Mouse (Mus musculus): Measurements from ENCODE around the gene Men1. TPM values are rescaled to one million over a fixed set of nuclear protein-coding genes. Genes with fewer than 3 reads are reported as not detected.

The Men1 gene
- polyA plus RNA-seq, 1 experiment from 2014 or later = 66.1 TPM

DNA sequence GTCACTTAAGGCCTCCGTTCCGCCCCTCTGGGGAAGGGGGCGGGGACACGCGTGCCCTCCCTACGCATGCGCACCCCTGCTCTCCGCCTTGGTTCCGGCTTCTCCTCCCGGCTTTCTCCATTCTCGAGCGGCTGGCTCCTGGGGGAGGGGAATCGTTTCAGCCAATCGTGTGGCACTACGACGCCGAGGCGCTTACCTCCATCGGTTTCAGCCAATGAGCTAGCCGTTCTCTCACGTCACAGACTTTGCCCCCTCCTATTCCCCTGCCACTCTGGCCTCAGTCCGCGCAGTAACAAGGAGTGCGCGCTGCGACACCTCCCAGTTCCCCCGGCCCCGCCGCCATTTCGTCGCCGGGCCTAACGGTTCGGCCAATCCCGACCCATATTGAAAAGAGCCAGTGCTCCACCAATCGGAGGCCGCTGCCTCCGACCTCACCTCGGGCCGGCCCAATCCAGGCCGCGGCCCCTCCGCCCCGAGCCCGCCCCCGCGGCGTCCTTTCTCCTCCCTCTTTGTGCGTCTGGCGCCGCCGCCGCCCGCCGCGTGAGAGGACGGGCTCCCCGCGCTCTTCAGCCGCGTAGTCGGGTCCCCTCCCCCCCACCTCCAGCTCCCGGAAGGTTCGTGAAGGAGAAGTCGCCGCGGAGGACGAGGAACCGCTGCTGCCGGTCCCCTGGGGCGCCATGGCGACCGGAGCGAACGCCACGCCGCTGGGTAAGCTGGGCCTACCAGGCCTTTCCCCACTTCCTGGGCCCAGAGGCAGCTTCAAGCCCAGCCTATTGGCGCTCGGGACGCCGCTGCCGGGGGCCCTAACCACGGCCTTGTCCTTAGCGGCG, 28.8 kb downstream of the Men1 start, which contains the start of gene Sf1:
Gene Sf1 (plus strand): TSS at position 280 of the 830 bp plus-strand sequence.
- no peaks in the 10 kb centered on the region for H3K27me3 ChIP-seq (ENCODE audit: control insufficient read depth, insufficient read depth, low read length)
- H3K4me1 ChIP-seq (ENCODE audit: control insufficient read depth, insufficient read depth, low read length) = peaks cover 18% of the 10 kb centered on the region
- no peaks in the 10 kb centered on the region for H3K9me3 ChIP-seq (ENCODE audit: control insufficient read depth, low read length)
- H3K27ac ChIP-seq (ENCODE audit: low read depth, low read length) = peak within 1 kb of the TSS; percentile 99
- H3K9ac ChIP-seq (ENCODE audit: low read length) = peak within 1 kb of the TSS; percentile 100
- under 1% methylated on average over 79 of the region's 85 CpGs for WGBS
- peak; percentile 100 for DNase-seq (ENCODE audit: low spot score)
- peak within 1 kb of the TSS; percentile 87 for H3K4me2 ChIP-seq (ENCODE audit: low read depth)
- peak within 1 kb of the TSS; percentile 99 for H3K4me3 ChIP-seq (ENCODE audit: low read depth, low read length)
- H3K36me3 ChIP-seq (ENCODE audit: control insufficient read depth, insufficient read depth, low read length) = peaks cover 17% of the 10 kb centered on the region
- ATAC-seq (ENCODE audit: insufficient read depth, low FRiP score, low TSS enrichment) = peak; percentile 98

DNA sequence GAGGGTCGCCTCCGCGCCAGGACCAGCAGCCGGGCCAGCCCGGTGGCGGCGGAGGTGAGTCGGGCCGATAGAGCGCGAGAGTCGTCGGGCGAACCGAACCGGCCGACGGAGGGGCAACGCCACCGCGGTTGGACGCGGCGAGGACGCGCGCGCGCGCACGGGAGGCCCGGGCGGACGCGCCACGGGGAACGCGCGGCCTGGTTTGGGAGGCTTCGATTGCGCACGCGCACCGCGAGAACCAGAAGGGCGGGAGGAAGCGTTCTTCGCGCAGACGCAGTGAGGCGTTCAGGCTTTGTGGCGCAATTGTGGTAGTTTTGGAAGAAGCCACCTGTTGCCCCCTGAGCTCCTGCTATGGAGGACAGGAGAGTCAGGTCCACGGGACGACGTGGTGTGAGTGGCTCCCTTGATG, 29.5 kb downstream of the Men1 start:
- under 1% methylated on average over 55 of the region's 55 CpGs for WGBS
- peaks cover 18% of the 10 kb centered on the region for H3K4me1 ChIP-seq (ENCODE audit: control insufficient read depth, insufficient read depth, low read length)
- peak overlapping the region; percentile 87 for H3K4me2 ChIP-seq (ENCODE audit: low read depth)
- DNase-seq (ENCODE audit: low spot score) = peak; percentile 91
- no peaks in the 10 kb centered on the region for H3K27me3 ChIP-seq (ENCODE audit: control insufficient read depth, insufficient read depth, low read length)
- ATAC-seq (ENCODE audit: insufficient read depth, low FRiP score, low TSS enrichment) = no peak; the same call in 1 of the 2 replicates
- H3K27ac ChIP-seq (ENCODE audit: low read depth, low read length) = peak overlapping the region; percentile 99
- peak overlapping the region; percentile 99 for H3K4me3 ChIP-seq (ENCODE audit: low read depth, low read length)
- H3K9ac ChIP-seq (ENCODE audit: low read length) = peak overlapping the region; percentile 100
- H3K36me3 ChIP-seq (ENCODE audit: control insufficient read depth, insufficient read depth, low read length) = peaks cover 17% of the 10 kb centered on the region
- no peaks in the 10 kb centered on the region for H3K9me3 ChIP-seq (ENCODE audit: control insufficient read depth, low read length)

DNA sequence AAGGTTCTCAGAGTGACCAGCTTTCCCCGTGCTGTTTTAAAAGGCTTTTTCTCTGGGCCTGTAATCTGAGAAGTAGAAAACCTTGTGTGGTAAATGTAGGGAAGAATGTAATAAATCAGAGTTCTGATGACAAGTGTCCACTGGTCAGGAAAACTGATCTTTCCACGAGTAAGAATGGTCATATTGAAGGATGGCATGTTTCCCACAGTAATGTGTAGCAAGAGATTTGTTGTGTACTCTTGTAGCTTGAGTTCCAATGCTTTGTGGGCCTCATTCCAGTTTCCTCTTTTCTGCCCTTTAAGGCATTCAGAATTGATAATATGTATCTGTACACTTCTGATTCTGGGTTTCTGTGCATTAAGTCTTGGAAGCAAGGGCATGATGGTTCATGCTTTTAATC, 30.1 kb downstream of the Men1 start:
- Histone ChIP-seq H3K4me3 (ENCODE audit: low read depth, low read length) (peak overlapping the region; percentile 99), H3K4me1 (ENCODE audit: control insufficient read depth, insufficient read depth, low read length) (peaks cover 18% of the 10 kb centered on the region), H3K27ac (ENCODE audit: low read depth, low read length) (no peak overlapping the region), H3K36me3 (ENCODE audit: control insufficient read depth, insufficient read depth, low read length) (peaks cover 20% of the 10 kb centered on the region), H3K4me2 (ENCODE audit: low read depth) (peak overlapping the region; percentile 87), H3K9me3 (ENCODE audit: control insufficient read depth, low read length) (no peaks in the 10 kb centered on the region), H3K27me3 (ENCODE audit: control insufficient read depth, insufficient read depth, low read length) (no peaks in the 10 kb centered on the region), H3K9ac (ENCODE audit: low read length) (peak overlapping the region; percentile 100)
- 6% methylated on average over 2 of the region's 2 CpGs for WGBS
- ATAC-seq (ENCODE audit: insufficient read depth, low FRiP score, low TSS enrichment) (no peak), DNase-seq (ENCODE audit: low spot score) (no peak)

DNA sequence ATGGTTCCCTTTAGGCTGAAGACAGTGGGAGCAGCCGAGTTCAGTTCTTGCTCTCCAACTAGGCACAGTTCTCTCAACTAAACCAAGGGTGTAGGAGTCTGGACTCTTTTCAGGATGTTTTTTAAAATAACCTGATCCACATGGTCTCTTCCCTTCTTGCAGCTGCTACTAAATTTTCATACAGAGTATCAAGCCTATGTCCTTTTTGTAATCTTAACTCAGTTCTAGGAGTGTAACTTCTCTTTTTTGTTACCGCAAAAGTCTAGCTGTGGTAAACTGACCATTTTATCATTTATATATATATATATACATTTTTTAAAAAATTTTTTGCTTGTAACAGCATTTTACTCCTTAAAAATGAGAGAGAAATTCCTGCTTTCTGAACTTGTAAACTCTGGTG, 35.4 kb downstream of the Men1 start:
- 94% methylated on average over 2 of the region's 2 CpGs for WGBS

DNA sequence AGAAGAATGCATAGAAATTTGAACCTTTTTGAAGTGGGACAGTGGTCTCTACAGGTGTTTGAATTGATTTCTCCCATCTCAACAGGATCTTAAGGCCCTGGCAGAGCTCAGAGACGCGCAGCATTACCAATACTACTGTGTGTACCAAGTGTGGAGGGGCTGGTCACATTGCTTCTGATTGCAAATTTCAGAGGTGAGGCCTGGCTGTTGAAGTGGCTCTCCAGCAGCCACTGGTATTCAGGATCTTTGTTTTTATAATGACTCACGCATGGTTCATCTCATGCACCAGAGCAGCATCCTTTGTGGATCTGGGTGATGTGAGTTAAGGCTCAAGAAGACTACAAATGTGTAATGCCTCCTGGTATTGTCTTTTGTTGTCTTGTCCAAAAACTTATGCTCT, 37.7 kb downstream of the Men1 start:
- Histone ChIP-seq H3K4me2 (ENCODE audit: low read depth) (no peak overlapping the region), H3K27me3 (ENCODE audit: control insufficient read depth, insufficient read depth, low read length) (no peaks in the 10 kb centered on the region), H3K27ac (ENCODE audit: low read depth, low read length) (no peak overlapping the region), H3K9ac (ENCODE audit: low read length) (no peak overlapping the region), H3K9me3 (ENCODE audit: control insufficient read depth, low read length) (no peaks in the 10 kb centered on the region), H3K36me3 (ENCODE audit: control insufficient read depth, insufficient read depth, low read length) (peaks cover 63% of the 10 kb centered on the region), H3K4me3 (ENCODE audit: low read depth, low read length) (no peak overlapping the region), H3K4me1 (ENCODE audit: control insufficient read depth, insufficient read depth, low read length) (no peaks in the 10 kb centered on the region)
- no peak for ATAC-seq (ENCODE audit: insufficient read depth, low FRiP score, low TSS enrichment)
- WGBS = 94% methylated on average over 3 of the region's 3 CpGs
- no peak for DNase-seq (ENCODE audit: low spot score)

More for the DNA sequence above, 35.4 kb downstream of the Men1 start:
- H3K4me1 ChIP-seq (ENCODE audit: control insufficient read depth, insufficient read depth, low read length) = peaks cover 11% of the 10 kb centered on the region
- no peak for ATAC-seq (ENCODE audit: insufficient read depth, low FRiP score, low TSS enrichment)
- H3K4me2 ChIP-seq (ENCODE audit: low read depth) = no peak overlapping the region
- no peaks in the 10 kb centered on the region for H3K9me3 ChIP-seq (ENCODE audit: control insufficient read depth, low read length)
- H3K27ac ChIP-seq (ENCODE audit: low read depth, low read length) = no peak overlapping the region
- no peaks in the 10 kb centered on the region for H3K27me3 ChIP-seq (ENCODE audit: control insufficient read depth, insufficient read depth, low read length)
- H3K4me3 ChIP-seq (ENCODE audit: low read depth, low read length) = no peak overlapping the region
- H3K36me3 ChIP-seq (ENCODE audit: control insufficient read depth, insufficient read depth, low read length) = peaks cover 60% of the 10 kb centered on the region
- no peak overlapping the region for H3K9ac ChIP-seq (ENCODE audit: low read length)
- DNase-seq (ENCODE audit: low spot score) = no peak

DNA sequence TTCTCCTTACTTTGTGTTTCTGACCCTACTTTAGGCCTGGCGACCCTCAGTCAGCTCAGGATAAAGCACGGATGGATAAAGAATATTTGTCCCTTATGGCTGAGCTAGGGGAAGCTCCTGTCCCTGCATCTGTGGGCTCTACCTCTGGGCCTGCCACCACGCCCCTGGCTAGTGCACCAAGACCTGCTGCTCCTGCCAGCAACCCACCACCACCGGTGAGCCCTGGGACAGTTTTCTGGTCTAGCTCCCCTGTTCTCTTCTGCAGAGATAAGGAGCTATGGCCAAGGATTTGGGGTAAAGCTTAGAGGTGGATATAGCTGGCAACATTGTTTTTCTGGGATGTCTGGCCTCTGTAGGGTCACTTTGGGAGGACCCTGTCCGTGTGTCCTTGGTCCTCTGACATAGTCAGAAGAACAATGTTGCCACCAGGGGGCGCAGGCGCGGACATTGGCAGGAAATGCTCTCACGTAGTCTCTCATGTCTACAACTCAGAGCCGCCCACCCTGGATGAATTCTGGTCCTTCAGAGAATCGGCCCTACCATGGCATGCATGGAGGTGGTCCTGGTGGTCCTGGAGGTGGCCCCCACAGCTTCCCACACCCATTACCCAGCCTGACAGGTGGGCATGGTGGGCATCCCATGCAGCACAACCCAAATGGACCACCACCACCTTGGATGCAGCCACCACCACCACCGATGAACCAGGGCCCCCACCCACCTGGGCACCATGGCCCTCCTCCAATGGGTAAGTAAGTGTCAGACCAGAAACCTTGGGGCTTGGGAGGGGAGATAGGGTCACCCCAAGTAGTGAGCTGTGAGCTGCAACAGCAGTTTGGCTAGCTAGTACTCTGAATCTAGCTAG, 39.0 kb downstream of the Men1 start:
- ATAC-seq (ENCODE audit: insufficient read depth, low FRiP score, low TSS enrichment) (peak; percentile 35; the same call in 1 of the 2 replicates), DNase-seq (ENCODE audit: low spot score) (peak; percentile 79)
- no peaks in the 10 kb centered on the region for H3K4me1 ChIP-seq (ENCODE audit: control insufficient read depth, insufficient read depth, low read length)
- no peak overlapping the region for H3K9ac ChIP-seq (ENCODE audit: low read length)
- no peaks in the 10 kb centered on the region for H3K27me3 ChIP-seq (ENCODE audit: control insufficient read depth, insufficient read depth, low read length)
- H3K36me3 ChIP-seq (ENCODE audit: control insufficient read depth, insufficient read depth, low read length) = peaks cover 63% of the 10 kb centered on the region
- H3K27ac ChIP-seq (ENCODE audit: low read depth, low read length) = no peak overlapping the region
- no peak overlapping the region for H3K4me2 ChIP-seq (ENCODE audit: low read depth)
- 75% methylated on average over 12 of the region's 12 CpGs for WGBS
- H3K4me3 ChIP-seq (ENCODE audit: low read depth, low read length) = no peak overlapping the region
- no peaks in the 10 kb centered on the region for H3K9me3 ChIP-seq (ENCODE audit: control insufficient read depth, low read length)

DNA sequence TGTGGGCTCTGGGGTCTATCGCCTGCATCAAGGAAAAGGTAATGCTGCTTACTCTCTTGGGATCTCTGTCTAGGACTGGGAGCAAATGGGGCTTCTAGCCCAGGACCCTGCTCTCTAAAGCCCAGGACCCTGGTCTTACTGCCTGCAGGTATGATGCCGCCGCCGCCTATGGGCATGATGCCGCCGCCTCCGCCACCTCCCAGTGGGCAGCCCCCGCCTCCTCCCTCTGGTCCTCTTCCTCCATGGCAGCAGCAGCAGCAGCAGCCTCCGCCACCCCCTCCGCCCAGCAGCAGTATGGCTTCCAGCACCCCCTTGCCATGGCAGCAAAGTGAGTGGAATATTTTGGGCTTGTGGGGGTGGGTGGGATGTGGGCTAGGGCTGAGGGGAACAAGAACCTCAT, 39.8 kb downstream of the Men1 start:
- Histone ChIP-seq H3K4me2 (ENCODE audit: low read depth) (no peak overlapping the region), H3K36me3 (ENCODE audit: control insufficient read depth, insufficient read depth, low read length) (peaks cover 61% of the 10 kb centered on the region), H3K9me3 (ENCODE audit: control insufficient read depth, low read length) (no peaks in the 10 kb centered on the region), H3K4me3 (ENCODE audit: low read depth, low read length) (no peak overlapping the region), H3K27me3 (ENCODE audit: control insufficient read depth, insufficient read depth, low read length) (no peaks in the 10 kb centered on the region), H3K9ac (ENCODE audit: low read length) (no peak overlapping the region), H3K4me1 (ENCODE audit: control insufficient read depth, insufficient read depth, low read length) (no peaks in the 10 kb centered on the region), H3K27ac (ENCODE audit: low read depth, low read length) (no peak overlapping the region)
- DNase-seq (ENCODE audit: low spot score) (no peak), ATAC-seq (ENCODE audit: insufficient read depth, low FRiP score, low TSS enrichment) (no peak)
- WGBS = 95% methylated on average over 10 of the region's 10 CpGs

DNA sequence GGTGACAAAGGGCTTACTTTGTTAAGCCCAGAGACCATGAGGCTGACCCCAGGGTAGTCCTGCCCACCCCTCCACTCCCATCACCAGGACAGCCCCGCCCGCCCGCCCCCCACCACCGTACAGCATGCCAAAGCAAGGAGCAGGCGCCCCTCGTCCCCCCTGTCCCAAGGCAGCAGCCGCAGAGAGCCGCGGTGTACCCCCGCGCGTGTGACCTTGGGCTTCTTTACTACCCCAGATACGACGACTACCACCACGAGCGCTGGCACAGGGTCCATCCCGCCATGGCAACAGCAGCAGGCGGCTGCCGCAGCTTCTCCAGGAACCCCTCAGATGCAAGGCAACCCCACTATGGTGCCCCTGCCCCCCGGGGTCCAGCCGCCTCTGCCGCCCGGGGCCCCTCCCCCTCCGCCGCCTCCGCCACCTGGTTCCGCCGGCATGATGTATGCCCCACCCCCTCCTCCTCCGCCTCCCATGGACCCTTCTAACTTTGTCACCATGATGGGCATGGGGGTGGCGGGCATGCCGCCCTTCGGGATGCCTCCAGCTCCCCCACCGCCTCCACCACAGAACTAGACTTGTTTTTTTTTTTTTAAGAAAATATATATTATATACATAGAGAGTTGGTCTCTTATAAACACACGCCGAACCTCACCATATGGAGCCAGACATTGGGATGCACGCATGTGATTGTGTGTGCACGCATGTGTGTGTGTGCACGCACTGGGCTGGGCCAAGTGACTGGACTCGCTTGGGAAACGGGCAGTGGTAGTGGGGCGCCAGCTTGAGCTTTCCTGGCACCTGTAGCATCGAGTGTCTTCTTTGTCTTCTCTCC, 40.9 kb downstream of the Men1 start:
- Histone ChIP-seq H3K4me2 (ENCODE audit: low read depth) (no peak overlapping the region), H3K9me3 (ENCODE audit: control insufficient read depth, low read length) (no peaks in the 10 kb centered on the region), H3K9ac (ENCODE audit: low read length) (no peak overlapping the region), H3K27ac (ENCODE audit: low read depth, low read length) (no peak overlapping the region), H3K36me3 (ENCODE audit: control insufficient read depth, insufficient read depth, low read length) (peaks cover 58% of the 10 kb centered on the region), H3K4me1 (ENCODE audit: control insufficient read depth, insufficient read depth, low read length) (no peaks in the 10 kb centered on the region), H3K27me3 (ENCODE audit: control insufficient read depth, insufficient read depth, low read length) (no peaks in the 10 kb centered on the region), H3K4me3 (ENCODE audit: low read depth, low read length) (no peak overlapping the region)
- 91% methylated on average over 32 of the region's 42 CpGs for WGBS
- DNase-seq (ENCODE audit: low spot score) = no peak
- ATAC-seq (ENCODE audit: insufficient read depth, low FRiP score, low TSS enrichment) = no peak
